Mouse (Mus musculus) midbrain, embryonic 12.5 days (tissue): ENCODE results near the gene Cttnbp2. TPM values are rescaled to one million over a fixed set of nuclear protein-coding genes. Genes with fewer than 3 reads are reported as not detected.

Experiments used
- ATAC-seq: fragments of 200-750 bp; cut with Nextera tagmentation; 2 replicates; pipeline ENCODE4 v1.8.0; 2017; ENCODE audit warnings: low read depth, moderate TSS enrichment, moderate library complexity; ENCODE audit not compliant: low FRiP score
- H3K27ac ChIP-seq: fragments of 300-500 bp; sonication (generic); replicated peaks from 2 replicates; pipeline ENCODE4 v1.5.1; 2016; ENCODE audit warnings: mild to moderate bottlenecking
- H3K27me3 ChIP-seq: fragments of 300-500 bp; sonication (generic); 2 replicates; pipeline ENCODE4 v1.6.1; 2016; ENCODE audit warnings: mild to moderate bottlenecking
- H3K36me3 ChIP-seq: fragments of 300-500 bp; sonication (generic); 2 replicates; pipeline ENCODE4 v1.6.1; 2016
- H3K4me1 ChIP-seq: fragments of 300-500 bp; sonication (generic); 2 replicates; pipeline ENCODE4 v1.6.1; 2016
- H3K4me2 ChIP-seq: fragments of 300-500 bp; sonication (generic); replicated peaks from 2 replicates; pipeline ENCODE4 v1.6.1; 2016; ENCODE audit warnings: mild to moderate bottlenecking, moderate library complexity
- H3K4me3 ChIP-seq: fragments of 300-500 bp; sonication (generic); 2 replicates; pipeline ENCODE4 v1.5.1; 2016; ENCODE audit warnings: mild to moderate bottlenecking
- H3K9ac ChIP-seq: fragments of 300-500 bp; sonication (generic); replicated peaks from 2 replicates; pipeline ENCODE4 v1.6.1; 2016; ENCODE audit warnings: mild to moderate bottlenecking, moderate library complexity
- H3K9me3 ChIP-seq: fragments of 300-500 bp; sonication (generic); 2 replicates; pipeline ENCODE4 v1.6.1; 2016; ENCODE audit warnings: mild to moderate bottlenecking
- WGBS: fragments of 180-500 bp; shearing (Covaris S2); methylation state at CpG from one replicate; pipeline ENCODE4 v1.1.7; 2016; 5-methylcytosine and 5-hydroxymethylcytosine counted together
- polyA plus RNA-seq: library from polyadenylated mRNA; unstranded; fragments of >200 nt; fragmentation: Nextera tagmentation; extraction: Ambion mirVana; gene quantifications from 2 replicates; pipeline ENCODE4 v1.2.1, GENCODE M21; 2016

The Cttnbp2 gene
- polyA plus RNA-seq, 1 experiment from 2014 or later = 21.9 TPM

DNA sequence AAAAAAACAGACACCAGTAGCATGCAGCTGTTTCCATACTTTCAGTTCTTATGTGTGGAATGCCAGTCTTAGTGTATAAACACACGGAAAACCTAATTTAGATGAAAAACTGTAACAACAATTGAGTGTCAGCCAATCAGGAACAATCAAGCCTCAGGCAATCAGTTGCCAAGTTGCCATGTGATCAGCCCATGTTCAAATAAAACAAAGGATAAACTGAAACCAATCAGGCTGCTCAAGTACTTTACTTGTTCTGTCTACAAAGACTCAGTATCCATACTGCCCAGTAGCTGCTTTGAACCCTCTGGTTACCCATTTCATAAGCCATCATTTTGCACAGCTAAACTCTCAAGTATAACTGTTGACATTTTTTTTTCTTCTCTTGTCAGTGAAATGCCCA lies 21.7 kb downstream of the Cttnbp2 start:
- H3K4me2 ChIP-seq = no peak overlapping the region
- H3K4me3 ChIP-seq = no peak overlapping the region
- WGBS = 68% methylated on average over 1 of the region's 1 CpGs
- peaks cover 5% of the 10 kb centered on the region; the same call in 1 of the 2 replicates for H3K4me1 ChIP-seq
- no peaks in the 10 kb centered on the region for H3K9me3 ChIP-seq
- no peak for ATAC-seq
- H3K27ac ChIP-seq = no peak overlapping the region
- H3K9ac ChIP-seq = no peak overlapping the region
- no peaks in the 10 kb centered on the region for H3K27me3 ChIP-seq
- H3K36me3 ChIP-seq = no peaks in the 10 kb centered on the region

DNA sequence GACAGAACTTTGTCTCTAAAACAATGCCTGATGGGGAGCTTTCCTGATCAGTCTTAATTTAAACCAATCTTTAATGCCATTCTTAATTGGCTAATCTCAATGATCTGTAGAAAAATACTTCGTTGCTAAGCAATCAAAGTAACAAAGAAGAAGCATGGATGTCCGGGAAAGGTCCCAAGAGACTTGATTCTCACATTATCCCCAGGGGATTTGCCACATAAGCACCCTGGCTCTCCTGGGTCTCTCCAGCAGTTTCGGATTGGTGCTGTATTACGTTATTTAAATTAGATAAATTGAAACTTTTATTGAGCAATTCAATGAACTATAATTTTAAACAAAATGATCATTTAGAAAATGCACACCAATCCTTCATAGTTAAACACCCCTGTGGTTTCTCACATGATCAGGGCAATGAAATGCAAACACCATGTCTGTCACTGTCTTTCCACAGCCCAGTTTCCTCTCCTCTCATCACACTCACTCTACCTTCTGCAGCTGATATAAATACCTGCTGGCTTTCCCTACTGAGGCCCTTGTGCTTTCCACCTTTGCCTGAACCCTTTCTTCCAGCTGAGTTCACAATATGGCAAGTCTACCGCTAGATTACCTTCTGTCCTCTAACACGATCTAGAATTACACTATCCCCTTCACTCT lies 22.3 kb downstream of the Cttnbp2 start:
- no peak for ATAC-seq
- no peak overlapping the region for H3K4me2 ChIP-seq
- no peaks in the 10 kb centered on the region for H3K27me3 ChIP-seq
- peaks cover 5% of the 10 kb centered on the region; the same call in 1 of the 2 replicates for H3K4me1 ChIP-seq
- no peaks in the 10 kb centered on the region for H3K9me3 ChIP-seq
- H3K36me3 ChIP-seq = no peaks in the 10 kb centered on the region
- H3K27ac ChIP-seq = no peak overlapping the region
- 43% methylated on average over 6 of the region's 6 CpGs for WGBS
- H3K9ac ChIP-seq = no peak overlapping the region
- no peak overlapping the region for H3K4me3 ChIP-seq

DNA sequence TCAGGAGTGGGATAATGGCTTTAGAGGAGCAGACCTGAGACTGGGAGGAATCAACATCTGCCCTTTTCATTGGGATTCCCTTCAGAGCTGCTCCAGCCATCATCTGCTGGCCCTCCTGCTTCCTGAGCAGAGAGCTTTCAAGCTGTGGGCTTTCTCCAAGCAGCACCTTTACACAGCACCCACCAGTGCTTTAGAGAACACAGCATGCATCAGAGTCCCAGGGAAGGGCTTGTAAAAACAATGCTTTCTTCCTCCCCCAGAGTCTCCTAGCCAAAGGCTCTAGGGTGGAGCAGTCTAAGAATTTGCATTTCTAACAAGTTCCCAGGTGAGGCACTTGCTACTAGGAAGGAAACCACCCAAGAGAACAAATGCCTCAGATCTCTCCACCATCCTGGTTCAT lies 29.6 kb downstream of the Cttnbp2 start:
- Histone ChIP-seq H3K36me3 (no peaks in the 10 kb centered on the region), H3K4me2 (no peak overlapping the region), H3K27me3 (no peaks in the 10 kb centered on the region), H3K27ac (no peak overlapping the region), H3K9ac (no peak overlapping the region), H3K9me3 (no peaks in the 10 kb centered on the region), H3K4me3 (no peak overlapping the region), H3K4me1 (no peaks in the 10 kb centered on the region)
- ATAC-seq = no peak

DNA sequence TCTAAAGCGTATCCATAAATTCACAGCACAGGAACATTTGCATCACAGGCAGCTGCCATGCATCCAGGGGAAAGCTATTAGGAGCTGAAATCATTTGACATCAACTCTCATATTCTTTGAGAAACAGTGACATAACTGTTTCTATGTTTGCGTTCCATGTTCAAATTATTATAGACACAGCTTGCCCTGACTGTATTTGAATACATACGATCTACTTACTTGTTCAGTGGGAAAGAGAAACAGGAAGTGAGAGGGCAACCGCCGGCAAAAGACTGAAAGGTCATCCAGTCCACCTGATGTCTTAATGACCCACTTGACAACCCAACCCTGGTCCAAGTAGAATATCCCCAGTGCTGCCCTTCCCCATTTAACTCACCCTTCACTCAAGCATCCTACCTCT lies 30.6 kb downstream of the Cttnbp2 start:
- WGBS = 86% methylated on average over 5 of the region's 5 CpGs
- H3K27ac ChIP-seq = no peak overlapping the region
- no peaks in the 10 kb centered on the region for H3K4me1 ChIP-seq
- H3K27me3 ChIP-seq = no peaks in the 10 kb centered on the region
- ATAC-seq = no peak
- no peaks in the 10 kb centered on the region for H3K9me3 ChIP-seq
- H3K4me2 ChIP-seq = no peak overlapping the region
- no peak overlapping the region for H3K4me3 ChIP-seq
- H3K9ac ChIP-seq = no peak overlapping the region
- H3K36me3 ChIP-seq = no peaks in the 10 kb centered on the region

DNA sequence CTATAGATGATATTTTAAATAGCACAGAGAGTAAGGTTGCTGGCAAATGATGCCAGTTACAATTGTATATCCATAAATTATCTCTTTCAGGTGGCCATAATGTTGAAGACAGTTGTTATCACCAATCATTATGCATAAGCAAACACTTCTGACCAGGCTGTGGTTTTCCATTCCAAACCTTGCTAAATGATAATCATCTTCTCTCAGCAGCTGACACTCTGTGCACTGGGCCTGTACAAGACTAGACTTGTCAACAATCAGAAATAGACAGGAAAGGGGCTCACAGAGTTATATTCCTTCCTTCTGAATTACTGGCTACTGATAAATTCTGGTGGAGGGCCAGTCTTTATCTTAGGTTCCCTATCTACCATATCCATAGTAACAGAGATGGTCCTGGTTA lies 32.1 kb downstream of the Cttnbp2 start:
- Histone ChIP-seq H3K27me3 (no peaks in the 10 kb centered on the region), H3K4me1 (no peaks in the 10 kb centered on the region), H3K36me3 (no peaks in the 10 kb centered on the region), H3K4me3 (no peak overlapping the region), H3K9me3 (no peaks in the 10 kb centered on the region), H3K27ac (no peak overlapping the region), H3K9ac (no peak overlapping the region), H3K4me2 (no peak overlapping the region)
- ATAC-seq = no peak

DNA sequence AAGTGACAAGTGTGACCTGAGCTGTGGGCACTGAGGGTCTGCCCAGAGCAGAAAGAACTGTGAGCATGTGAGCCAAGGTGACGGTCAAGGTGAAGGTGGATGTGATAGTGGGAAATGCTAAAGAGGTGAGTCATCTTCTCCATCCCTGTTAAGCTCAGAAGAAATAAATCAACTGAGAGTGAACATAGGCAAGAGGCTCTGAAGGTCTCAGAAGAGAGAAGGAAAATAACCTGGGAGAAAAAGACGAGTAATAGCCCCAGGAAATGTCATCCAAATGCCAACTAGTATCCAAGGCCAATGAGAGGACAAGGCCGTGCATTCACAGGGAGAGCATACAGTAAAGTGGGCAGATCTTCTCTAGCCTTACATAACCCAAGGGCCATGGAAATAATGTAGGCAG lies 32.9 kb downstream of the Cttnbp2 start:
- Histone ChIP-seq H3K4me3 (no peak overlapping the region), H3K27me3 (no peaks in the 10 kb centered on the region), H3K4me2 (no peak overlapping the region), H3K4me1 (no peaks in the 10 kb centered on the region), H3K27ac (no peak overlapping the region), H3K9me3 (no peaks in the 10 kb centered on the region), H3K9ac (no peak overlapping the region), H3K36me3 (no peaks in the 10 kb centered on the region)
- WGBS = 79% methylated on average over 3 of the region's 3 CpGs
- ATAC-seq = no peak

DNA sequence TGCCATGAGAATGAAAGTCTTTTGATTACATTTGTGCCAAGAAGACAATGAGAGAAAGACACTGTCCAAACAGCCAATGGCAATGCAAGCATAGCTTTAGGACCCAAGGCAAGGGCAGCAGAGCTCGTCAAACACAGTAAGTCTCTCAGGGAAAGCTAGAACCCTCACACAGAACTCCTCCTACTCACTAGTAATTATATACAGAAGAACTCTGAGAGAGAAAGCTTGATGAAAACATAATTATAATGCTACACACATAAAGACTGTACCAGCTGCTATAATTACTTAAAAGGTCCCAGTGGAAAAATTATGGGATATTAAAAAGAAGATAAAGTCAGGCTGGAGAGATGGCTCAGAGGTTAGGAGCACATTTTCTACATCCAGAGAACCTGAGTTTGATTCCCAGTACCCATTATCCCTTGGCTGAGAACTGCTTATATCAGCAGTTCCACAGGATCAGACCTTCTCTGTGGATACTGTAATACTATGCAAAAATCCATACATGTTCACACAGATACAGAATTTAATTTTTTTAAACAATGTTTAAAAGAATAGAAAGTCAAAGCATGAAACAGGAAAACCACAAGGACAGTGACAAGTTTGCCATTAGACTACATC lies 37.2 kb downstream of the Cttnbp2 start:
- ATAC-seq = no peak
- WGBS = 56% methylated on average over 1 of the region's 1 CpGs
- Histone ChIP-seq H3K27ac (no peak overlapping the region), H3K9me3 (no peaks in the 10 kb centered on the region), H3K27me3 (no peaks in the 10 kb centered on the region), H3K36me3 (no peaks in the 10 kb centered on the region), H3K4me2 (no peak overlapping the region), H3K4me1 (no peaks in the 10 kb centered on the region), H3K4me3 (no peak overlapping the region), H3K9ac (no peak overlapping the region)

DNA sequence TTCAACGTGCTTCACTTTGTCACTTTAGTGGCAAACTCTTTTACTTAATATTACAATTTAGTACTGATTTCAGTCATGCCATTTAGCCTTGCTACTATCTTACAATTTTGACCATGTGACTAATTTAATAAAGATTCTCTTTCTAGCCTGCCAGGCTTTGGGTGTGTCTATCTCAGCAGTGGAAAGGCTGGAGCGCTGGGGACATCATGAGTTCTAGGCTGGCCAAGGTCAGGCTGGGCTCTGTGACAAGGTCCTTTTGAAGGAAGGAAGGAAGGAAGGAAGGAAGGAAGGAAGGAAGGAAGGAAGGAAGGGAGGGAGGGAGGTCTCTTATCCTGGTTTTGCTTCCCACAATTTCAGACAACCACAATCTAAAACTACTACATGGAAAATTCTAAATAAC lies 39.7 kb downstream of the Cttnbp2 start:
- Histone ChIP-seq H3K36me3 (no peaks in the 10 kb centered on the region), H3K27ac (no peak overlapping the region), H3K4me2 (no peak overlapping the region), H3K4me3 (no peak overlapping the region), H3K9ac (no peak overlapping the region), H3K4me1 (no peaks in the 10 kb centered on the region), H3K9me3 (no peaks in the 10 kb centered on the region), H3K27me3 (no peaks in the 10 kb centered on the region)
- WGBS = 83% methylated on average over 2 of the region's 2 CpGs
- ATAC-seq = no peak

DNA sequence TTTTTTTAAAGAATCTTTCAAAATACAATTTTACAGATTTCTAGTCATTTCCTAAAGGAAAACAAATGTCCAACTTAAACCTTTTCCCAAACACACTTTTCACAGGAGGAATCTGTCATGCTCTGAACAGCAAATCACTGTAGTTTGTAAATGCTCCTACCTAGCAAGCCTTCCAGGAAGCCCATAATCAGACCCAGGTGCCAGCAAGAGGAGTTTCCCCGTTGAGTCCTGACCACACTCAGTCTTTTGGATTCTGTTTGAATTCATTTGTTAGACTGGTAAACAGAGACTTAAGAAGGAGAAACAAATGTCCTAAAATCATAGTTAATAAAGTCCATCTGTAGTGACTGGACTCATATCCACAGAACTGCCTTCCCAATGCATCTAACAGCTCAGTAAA lies 40.1 kb downstream of the Cttnbp2 start:
- Histone ChIP-seq H3K4me2 (no peak overlapping the region), H3K4me1 (no peaks in the 10 kb centered on the region)
- ATAC-seq = no peak

DNA sequence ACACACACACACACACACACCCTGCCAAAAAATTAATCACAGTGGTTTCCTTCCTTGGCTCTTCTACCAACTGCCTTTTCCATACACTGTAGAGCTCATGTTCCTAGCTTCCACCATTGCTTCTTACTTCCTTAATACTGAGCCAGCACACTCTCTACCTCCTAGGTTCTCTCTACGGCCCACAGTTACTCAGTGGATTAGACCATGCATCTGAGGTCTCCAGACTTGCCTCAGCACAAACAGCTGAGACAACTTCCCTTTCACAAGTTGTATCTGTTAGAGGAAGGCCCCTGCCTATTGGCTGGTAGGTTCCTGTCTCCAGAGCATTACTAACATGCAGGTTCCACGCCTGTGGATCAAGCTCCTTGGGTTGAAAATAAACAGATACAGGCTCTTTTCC lies 45.4 kb downstream of the Cttnbp2 start:
- no peak overlapping the region for H3K27ac ChIP-seq
- ATAC-seq = no peak
- H3K4me1 ChIP-seq = no peaks in the 10 kb centered on the region
- no peak overlapping the region for H3K9ac ChIP-seq
- no peaks in the 10 kb centered on the region for H3K36me3 ChIP-seq
- WGBS = 81% methylated on average over 2 of the region's 2 CpGs
- H3K27me3 ChIP-seq = no peaks in the 10 kb centered on the region
- H3K9me3 ChIP-seq = no peaks in the 10 kb centered on the region
- no peak overlapping the region for H3K4me3 ChIP-seq
- H3K4me2 ChIP-seq = no peak overlapping the region

More for the DNA sequence above, 40.1 kb downstream of the Cttnbp2 start:
- Histone ChIP-seq H3K4me3 (no peak overlapping the region), H3K36me3 (no peaks in the 10 kb centered on the region), H3K27ac (no peak overlapping the region), H3K27me3 (no peaks in the 10 kb centered on the region), H3K9ac (no peak overlapping the region), H3K9me3 (no peaks in the 10 kb centered on the region)
- WGBS = 74% methylated on average over 1 of the region's 1 CpGs

DNA sequence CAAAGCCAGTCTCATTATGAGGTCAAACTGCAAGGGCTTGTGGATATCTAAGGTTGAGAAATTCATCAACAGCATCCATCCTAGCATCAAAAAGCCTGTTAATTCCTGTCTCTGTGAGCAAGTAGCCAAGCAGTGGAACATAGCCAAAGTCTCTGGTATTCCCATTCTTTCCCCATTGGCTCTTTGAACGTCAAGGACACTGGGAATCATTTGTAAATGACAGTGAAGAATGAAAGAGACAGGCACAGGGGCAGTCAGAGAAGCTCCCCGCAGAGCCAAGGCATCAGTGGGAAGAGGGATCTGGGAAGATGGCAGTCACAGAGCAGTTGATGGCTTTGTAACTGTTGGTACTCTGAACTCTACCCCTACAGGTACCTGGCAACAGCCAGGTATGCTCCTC lies 46.9 kb downstream of the Cttnbp2 start:
- Histone ChIP-seq H3K9ac (no peak overlapping the region), H3K36me3 (no peaks in the 10 kb centered on the region), H3K4me2 (no peak overlapping the region), H3K27ac (no peak overlapping the region), H3K27me3 (no peaks in the 10 kb centered on the region), H3K4me3 (no peak overlapping the region), H3K9me3 (no peaks in the 10 kb centered on the region), H3K4me1 (no peaks in the 10 kb centered on the region)
- no peak for ATAC-seq
- 54% methylated on average over 2 of the region's 2 CpGs for WGBS

DNA sequence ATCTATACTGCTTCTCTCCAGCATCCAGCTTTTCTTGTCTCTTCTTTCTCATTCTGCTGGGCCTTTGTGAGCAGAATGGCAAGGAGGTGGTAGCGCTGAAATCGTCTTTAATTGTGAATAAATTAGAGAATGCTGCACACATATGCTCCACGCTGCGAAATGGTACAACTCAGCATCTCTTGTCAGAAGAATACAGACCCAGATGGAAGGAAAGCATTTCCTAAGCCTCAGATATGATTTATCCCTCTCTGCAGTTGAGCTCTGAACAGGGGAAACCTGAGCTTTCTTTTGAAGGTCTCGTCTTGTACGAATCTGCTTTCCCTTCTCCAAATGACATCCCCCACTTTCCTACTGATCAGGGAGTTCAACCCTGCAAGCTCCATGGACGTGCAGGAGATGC lies 48.4 kb downstream of the Cttnbp2 start:
- ATAC-seq = no peak
- Histone ChIP-seq H3K9me3 (peaks cover 5% of the 10 kb centered on the region; the same call in 1 of the 2 replicates), H3K36me3 (no peaks in the 10 kb centered on the region), H3K4me2 (no peak overlapping the region), H3K4me3 (no peak overlapping the region), H3K9ac (no peak overlapping the region), H3K27me3 (no peaks in the 10 kb centered on the region), H3K4me1 (no peaks in the 10 kb centered on the region), H3K27ac (no peak overlapping the region)
- WGBS = 72% methylated on average over 7 of the region's 7 CpGs

DNA sequence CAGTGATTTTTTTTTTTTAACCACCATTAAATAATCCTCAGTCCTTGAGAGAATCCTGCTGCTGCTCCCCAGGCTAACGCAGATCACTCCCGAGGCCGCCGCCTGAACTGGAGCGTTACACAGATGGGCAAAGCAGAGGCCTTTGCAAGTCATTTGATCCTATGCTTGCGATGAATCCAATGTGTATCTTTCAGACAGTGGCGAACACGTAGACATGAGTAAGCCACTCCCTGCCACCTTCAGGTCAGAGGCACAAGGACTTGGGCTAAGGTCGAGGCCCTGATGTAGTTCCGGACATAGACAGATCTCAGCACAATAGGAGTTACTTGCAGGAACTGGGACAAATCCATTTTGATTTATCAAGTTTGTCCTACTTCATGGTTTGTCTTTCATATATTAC lies 49.0 kb downstream of the Cttnbp2 start:
- no peak overlapping the region for H3K4me3 ChIP-seq
- H3K9me3 ChIP-seq = peaks cover 5% of the 10 kb centered on the region; the same call in 1 of the 2 replicates
- H3K36me3 ChIP-seq = no peaks in the 10 kb centered on the region
- no peaks in the 10 kb centered on the region for H3K4me1 ChIP-seq
- no peak for ATAC-seq
- H3K27ac ChIP-seq = no peak overlapping the region
- no peak overlapping the region for H3K9ac ChIP-seq
- 76% methylated on average over 10 of the region's 10 CpGs for WGBS
- no peak overlapping the region for H3K4me2 ChIP-seq
- H3K27me3 ChIP-seq = no peaks in the 10 kb centered on the region
